ENCODE assay signal across 8 mouse cellular contexts in the genomic region with DNA sequence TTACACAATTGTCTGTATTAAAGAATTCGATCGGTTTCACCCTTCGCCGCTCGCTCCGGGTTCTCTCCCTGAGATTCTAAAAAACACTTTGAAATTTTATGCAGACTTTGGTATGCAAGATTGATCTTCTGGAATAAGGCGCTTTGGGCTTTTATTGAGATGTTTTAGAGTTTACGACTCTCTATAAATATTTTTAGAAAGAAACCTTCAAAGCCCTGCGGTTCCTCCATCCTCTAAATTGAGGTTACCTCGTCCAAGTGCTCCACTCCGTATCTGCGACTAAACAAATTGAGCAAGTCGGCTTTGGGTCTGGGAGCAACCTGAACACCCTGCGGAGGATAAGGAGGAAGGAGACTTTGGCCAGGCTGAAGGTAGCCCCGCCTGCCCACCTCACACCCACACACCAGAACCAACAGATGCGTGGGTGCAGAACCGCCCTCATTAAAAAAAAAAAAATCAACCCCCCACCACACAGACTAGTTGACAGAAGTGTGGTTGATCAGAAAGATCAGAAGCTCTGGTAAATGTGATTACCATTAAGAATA. TPM values are rescaled to one million over a fixed set of nuclear protein-coding genes. Genes with fewer than 3 reads are reported as not detected.
DNase-seq lines count a peak whose midpoint lies in the region; ATAC-seq and TF ChIP-seq lines count a peak whose summit lies in the region.

No protein-coding gene starts in this region.

- ATAC-seq in heart, embryonic 11.5 days (replicated peaks; ENCODE audit: insufficient number of reproducible peaks, low FRiP score, low TSS enrichment), result no peak
- ATAC-seq in hindbrain, embryonic 16.5 days, result no peak
- no peak for ATAC-seq in liver, embryonic 14.5 days (ENCODE audit: insufficient read depth)

- no peaks in the 10 kb centered on the region for H3K27me3 ChIP-seq in heart, embryonic 11.5 days (ENCODE audit: control insufficient read depth, insufficient read depth, low read length)
- H3K27me3 ChIP-seq in hindbrain, embryonic 16.5 days (replicated peaks; ENCODE audit: control insufficient read depth, insufficient read depth, low read length), result peaks cover 13% of the 10 kb centered on the region
- peaks cover 29% of the 10 kb centered on the region for H3K27me3 ChIP-seq in liver, embryonic 14.5 days (ENCODE audit: control insufficient read depth, insufficient read depth, low read length)

- TF ChIP-seq CTCF in liver, embryonic 14.5 days (IDR thresholded peaks at IDR 0.05; ENCODE audit: low read depth), result no peak

- intact Hi-C loops in heart, postnatal 10 days (cut with DNase I), result loop anchor here (2.0 kb wide), 1 partner anchor 43 kb away; no protein-coding TSS in a partner anchor

- no peaks in the 10 kb centered on the region for H3K9me3 ChIP-seq in heart, embryonic 11.5 days (replicated peaks; ENCODE audit: control insufficient read depth, low read length)
- H3K9me3 ChIP-seq in hindbrain, embryonic 16.5 days (ENCODE audit: control insufficient read depth, low read length), result no peaks in the 10 kb centered on the region
- no peaks in the 10 kb centered on the region for H3K9me3 ChIP-seq in liver, embryonic 14.5 days (ENCODE audit: control insufficient read depth, low read length)

- H3K4me1 ChIP-seq in heart, embryonic 11.5 days (ENCODE audit: control insufficient read depth, insufficient read depth, low read length), result peaks cover 15% of the 10 kb centered on the region
- peaks cover 5% of the 10 kb centered on the region for H3K4me1 ChIP-seq in hindbrain, embryonic 16.5 days (ENCODE audit: control insufficient read depth, insufficient read depth, low read depth, low read length)
- peaks cover 0 to 4% of the 10 kb centered on the region in 2 experiments; a peak in 1 of 4 replicates for H3K4me1 ChIP-seq in liver, embryonic 14.5 days (replicated peaks; ENCODE audit: control insufficient read depth in 2 of 2, insufficient read depth in 2 of 2, low read length in 1 of 2)

- peak overlapping the region; percentile 89 for H3K9ac ChIP-seq in heart, embryonic 11.5 days (ENCODE audit: low read depth, low read length)
- peak overlapping the region; percentile 83; the same call in 1 of the 2 replicates for H3K9ac ChIP-seq in hindbrain, embryonic 16.5 days (ENCODE audit: low read depth, low read length)
- 0 out of 2 replicates have a peak overlapping the region, but pooled peaks have one; percentile 7 for H3K9ac ChIP-seq in liver, embryonic 14.5 days (replicated peaks)

- peak overlapping the region; percentile 82 for H3K4me2 ChIP-seq in heart, embryonic 11.5 days
- peak overlapping the region; percentile 100 for H3K4me2 ChIP-seq in hindbrain, embryonic 16.5 days (ENCODE audit: low read length)
- peak overlapping the region; percentile 63 for H3K4me2 ChIP-seq in liver, embryonic 14.5 days (ENCODE audit: low read depth)

- H3K4me3 ChIP-seq in heart, embryonic 11.5 days (ENCODE audit: low read depth, low read length), result peak overlapping the region; percentile 89
- peak overlapping the region; percentile 87 for H3K4me3 ChIP-seq in hindbrain, embryonic 16.5 days (ENCODE audit: low read length)
- H3K4me3 ChIP-seq in liver, embryonic 14.5 days (ENCODE audit: insufficient read depth in 1 of 2, low read depth in 2 of 2, low read length in 2 of 2), result peak overlapping the region; percentile 52 to 80

- 1% methylated on average over 17 of the region's 17 CpGs for WGBS in heart, embryonic 11.5 days (ENCODE audit: insufficient replicate concordance)
- 4% methylated on average over 17 of the region's 17 CpGs for WGBS in hindbrain, embryonic 16.5 days
- WGBS in liver, embryonic 14.5 days (ENCODE audit: insufficient replicate concordance), result 2% methylated on average over 17 of the region's 17 CpGs

- TF ChIP-seq EP300 in liver, embryonic 14.5 days (IDR thresholded peaks at IDR 0.05; ENCODE audit: low read depth), result no peak

- H3K36me3 ChIP-seq in heart, embryonic 11.5 days (ENCODE audit: control insufficient read depth, insufficient read depth, low read length), result no peaks in the 10 kb centered on the region
- no peaks in the 10 kb centered on the region for H3K36me3 ChIP-seq in hindbrain, embryonic 16.5 days (ENCODE audit: control insufficient read depth, insufficient read depth, low read length)
- no peaks in the 10 kb centered on the region for H3K36me3 ChIP-seq in liver, embryonic 14.5 days (replicated peaks; ENCODE audit: control insufficient read depth, insufficient read depth, low read depth)

- DNase-seq in heart, postnatal 10 days, result no peak
- DNase-seq in Muller cell, postnatal 12 days (ENCODE audit: inconsistent ontology term), result peak; percentile 20
- DNase-seq in liver, embryonic 14.5 days (ENCODE audit: low read depth in 3 of 3, low spot score in 3 of 3), result no peak
- no peak for DNase-seq in urinary bladder, postnatal 10 days (ENCODE audit: low spot score)
- no peak for DNase-seq in ovary, adult 18-20 months (ENCODE audit: low spot score)
- no peak for DNase-seq in cerebellum, postnatal 10 days

- peak overlapping the region; percentile 96 for H3K27ac ChIP-seq in heart, embryonic 11.5 days (ENCODE audit: low read depth, low read length)
- no peak overlapping the region for H3K27ac ChIP-seq in hindbrain, embryonic 16.5 days (ENCODE audit: low read depth, low read length)
- H3K27ac ChIP-seq in liver, embryonic 14.5 days, result no peak overlapping the region

RNA-seq across cellular contexts. Expression of gene Pkp2, which starts 0.7 kb away (rescaled TPM):
- 95.7 and 114 TPM in 2 replicates for polyA plus RNA-seq in heart, embryonic 11.5 days (2014; fragmentation: Nextera tagmentation; extraction: Ambion mirVana)
- 100 to 1,000 TPM; 118 to 162 TPM for total RNA-seq in heart, postnatal 10 days (2021)
- 1.6 and 1.8 TPM in 2 replicates for polyA plus RNA-seq in hindbrain, embryonic 16.5 days (2015; fragmentation: Nextera tagmentation; extraction: Ambion mirVana)
- polyA plus RNA-seq in liver, embryonic 14.5 days (2012; rRNA removed), result 2.9 and 4.2 TPM in 2 replicates
- polyA plus RNA-seq in liver, embryonic 14.5 days (2014; fragmentation: Nextera tagmentation; extraction: Ambion mirVana), result 6.0 and 8.3 TPM in 2 replicates

Comparison
In these comparisons a context has a peak if more than half of its experiments do, and no peak if none do; other contexts are left out.
1. H3K9ac ChIP-seq: peak in every context shown above with its lines; median percentile 89 in heart, embryonic 11.5 days; 83 in hindbrain, embryonic 16.5 days; 7 in liver, embryonic 14.5 days.
2. RNA of gene Pkp2, which starts 0.7 kb away (polyA plus RNA-seq): 95.7 to 114 TPM in heart, embryonic 11.5 days; 2.9 to 8.3 TPM in liver, embryonic 14.5 days and 1.6 to 1.8 TPM in hindbrain, embryonic 16.5 days; every median in the first group is over 10 times any median in the second.
3. Peak in every context shown above with its lines, with median percentiles within 50 percentile points of each other: H3K4me2 ChIP-seq and H3K4me3 ChIP-seq.